Mouse (Mus musculus): ENCODE results near the gene 1700001O22Rik. TPM values are rescaled to one million over a fixed set of nuclear protein-coding genes. Genes with fewer than 3 reads are reported as not detected.

1700001O22Rik gene
- polyA plus RNA-seq, 1 experiment from 2014 or later, result 1.1 TPM

GRCm38 (mm10) chr2:30782312-30783290 is 20.9 kb downstream of the 1700001O22Rik start:
- no peak for DNase-seq (ENCODE audit: low spot score)

- DNase-seq (ENCODE audit: low spot score), result no peak
Measured at GRCm38 (mm10) chr2:30779241-30779640, 24.2 kb downstream of the 1700001O22Rik start.

- no peak for DNase-seq (ENCODE audit: low spot score)
Measured at GRCm38 (mm10) chr2:30778235-30778634, 25.2 kb downstream of the 1700001O22Rik start.

- DNase-seq (ENCODE audit: low spot score), result no peak
Measured at GRCm38 (mm10) chr2:30777266-30777665, 26.2 kb downstream of the 1700001O22Rik start.

- no peak for DNase-seq (ENCODE audit: low spot score)
Measured at GRCm38 (mm10) chr2:30775955-30776354, 27.5 kb downstream of the 1700001O22Rik start.

GRCm38 (mm10) chr2:30773313-30774005 is 30.0 kb downstream of the 1700001O22Rik start:
- no peak for DNase-seq (ENCODE audit: low spot score)

GRCm38 (mm10) chr2:30772581-30773312 is 30.7 kb downstream of the 1700001O22Rik start:
- DNase-seq (ENCODE audit: low spot score), result no peak

- DNase-seq (ENCODE audit: low spot score), result no peak
Measured at GRCm38 (mm10) chr2:30771806-30772460, 31.5 kb downstream of the 1700001O22Rik start.

GRCm38 (mm10) chr2:30771368-30771805 is 32.1 kb downstream of the 1700001O22Rik start:
- no peak for DNase-seq (ENCODE audit: low spot score)

- peak; percentile 33 for DNase-seq (ENCODE audit: low spot score)
Measured at GRCm38 (mm10) chr2:30769187-30769586, 34.3 kb downstream of the 1700001O22Rik start.

DNA sequence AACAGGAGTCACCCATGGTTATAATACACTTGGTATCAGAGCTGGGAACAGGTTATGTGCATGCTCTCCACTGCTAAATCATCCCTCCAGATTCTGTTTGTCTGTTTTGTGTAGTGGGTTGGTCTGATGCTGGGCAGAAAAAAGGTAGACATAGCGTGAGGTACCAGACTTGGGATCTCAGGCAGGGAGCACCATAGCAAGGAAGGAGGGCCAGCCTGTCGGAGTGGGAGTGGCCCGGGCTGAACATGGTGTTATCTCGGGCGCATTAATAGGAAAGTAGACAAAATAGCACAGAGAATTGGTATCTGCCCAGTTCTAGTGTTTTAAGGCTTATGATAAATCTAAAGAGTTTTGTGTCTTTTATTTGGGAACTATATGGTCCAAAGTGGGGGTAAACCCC is 34.9 kb downstream of the 1700001O22Rik start:
- no peak for DNase-seq (ENCODE audit: low spot score)

GRCm38 (mm10) chr2:30767626-30768240 is 35.7 kb downstream of the 1700001O22Rik start:
- no peak for DNase-seq (ENCODE audit: low spot score)

- no peak for DNase-seq (ENCODE audit: low spot score)
Measured at GRCm38 (mm10) chr2:30766446-30766845, 37.0 kb downstream of the 1700001O22Rik start.

- no peak for DNase-seq (ENCODE audit: low spot score)
Measured at GRCm38 (mm10) chr2:30760706-30761105, 42.8 kb downstream of the 1700001O22Rik start.

DNA sequence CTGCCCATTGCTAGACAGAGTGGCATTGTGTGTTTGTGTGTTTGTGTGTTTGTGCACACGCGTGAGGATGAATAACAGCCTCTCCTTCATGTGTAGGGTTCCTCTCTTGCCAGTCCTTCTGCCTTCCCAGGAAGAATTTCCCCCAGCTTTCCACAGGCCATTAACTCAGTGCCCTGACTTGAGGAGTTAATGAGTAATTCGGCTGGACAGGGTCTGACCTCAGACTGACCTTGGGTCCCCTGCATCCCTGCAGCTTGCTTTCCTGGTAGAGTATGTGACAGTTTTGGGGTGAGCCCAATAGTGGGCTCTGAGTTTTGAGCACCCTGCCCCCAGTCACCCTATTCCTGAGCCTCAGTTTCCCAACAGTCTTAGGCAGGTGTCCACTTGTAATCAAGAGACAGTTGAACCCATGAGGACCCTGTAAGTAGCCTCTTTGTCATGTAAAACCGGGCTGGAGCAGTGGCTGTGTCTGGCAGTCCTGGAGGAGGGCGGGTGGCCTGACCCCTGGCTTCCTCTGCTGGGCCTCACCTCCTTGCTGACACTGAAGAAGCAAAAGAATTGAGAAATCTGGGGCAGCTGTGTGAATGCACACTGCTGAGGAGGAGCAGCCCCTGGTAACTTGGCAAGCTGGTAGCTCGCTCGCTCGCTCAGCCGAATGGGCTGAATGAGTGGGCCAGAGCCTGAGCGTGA is 43.5 kb downstream of the 1700001O22Rik start:
- DNase-seq (ENCODE audit: low spot score), result no peak

GRCm38 (mm10) chr2:30759442-30759841 is 44.0 kb downstream of the 1700001O22Rik start:
- no peak for DNase-seq (ENCODE audit: low spot score)

DNA sequence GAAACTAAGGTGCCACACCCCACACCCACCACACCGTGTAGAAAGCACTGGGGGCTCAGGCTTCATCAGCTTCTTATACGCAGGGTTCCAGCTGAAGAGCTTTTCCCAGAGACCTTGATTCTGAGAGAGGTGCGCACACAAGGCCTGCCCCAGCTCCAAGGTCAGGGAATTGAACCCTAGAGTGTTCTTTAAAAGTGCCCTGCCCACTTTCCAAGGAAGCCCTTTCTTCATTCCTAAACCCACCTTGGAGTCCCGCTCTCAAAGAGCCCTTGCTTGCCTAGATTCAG is 44.4 kb downstream of the 1700001O22Rik start:
- no peak for DNase-seq (ENCODE audit: low spot score)

GRCm38 (mm10) chr2:30758341-30759087 is 44.9 kb downstream of the 1700001O22Rik start:
- no peak for DNase-seq (ENCODE audit: low spot score)

DNA sequence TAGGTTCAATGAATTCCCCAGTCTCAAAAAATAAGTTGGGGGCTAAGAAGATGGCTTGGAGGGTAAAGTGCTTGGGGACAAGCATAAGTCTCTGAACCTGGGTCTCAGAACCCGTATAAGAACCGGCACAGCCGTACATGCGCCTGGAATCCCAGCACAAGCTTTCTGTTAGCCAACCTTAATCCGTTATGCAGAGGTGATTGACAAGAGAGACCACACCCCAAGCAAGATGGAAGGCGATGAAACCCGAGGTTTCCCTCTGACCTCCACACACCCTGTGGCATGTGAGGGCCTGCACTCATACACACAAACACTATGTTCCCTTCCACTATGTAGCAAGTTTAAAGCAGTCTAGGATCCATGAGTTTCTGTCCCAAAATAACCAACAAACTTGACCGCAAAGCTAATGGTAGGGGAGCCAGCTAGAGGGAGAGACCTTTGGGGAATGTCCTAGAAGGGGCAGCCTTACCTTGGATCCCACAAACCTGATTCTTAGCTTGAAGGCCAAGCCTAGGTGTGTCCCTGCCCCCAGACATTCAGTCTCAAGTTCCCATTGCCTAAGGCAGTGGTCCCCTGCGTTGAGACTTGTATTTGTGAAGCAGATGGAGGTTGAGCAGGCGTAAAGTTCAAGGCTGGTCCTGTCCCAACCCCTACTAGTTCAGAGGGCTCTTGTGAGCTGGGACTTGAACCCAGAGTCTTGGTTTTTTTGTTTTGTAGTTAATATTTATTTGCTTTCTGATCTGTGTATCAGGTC is 46.3 kb downstream of the 1700001O22Rik start:
- DNase-seq (ENCODE audit: low spot score), result no peak

Measured in thymus, postnatal 0 days (tissue).